Mouse (Mus musculus) midbrain, embryonic 16.5 days (tissue): Measurements from ENCODE around the gene Gnb4. TPM values are rescaled to one million over a fixed set of nuclear protein-coding genes. Genes with fewer than 3 reads are reported as not detected.

Experiments
- ATAC-seq: fragments of 200-750 bp; cut with Nextera tagmentation; 2 replicates; pipeline ENCODE4 v1.8.0; 2017; ENCODE audit warnings: moderate TSS enrichment
- H3K27ac ChIP-seq: fragments of 300-500 bp; sonication (generic); 2 replicates; pipeline ENCODE4 v1.5.1; 2014; ENCODE audit warnings: mild to moderate bottlenecking, low read length, mixed read lengths
- H3K27me3 ChIP-seq: fragments of 300-500 bp; sonication (generic); 2 replicates; pipeline ENCODE4 v1.6.1; 2014; ENCODE audit warnings: low read depth, low read length, mixed read lengths; ENCODE audit not compliant: control insufficient read depth, insufficient read depth
- H3K36me3 ChIP-seq: fragments of 300-500 bp; sonication (generic); 2 replicates; pipeline ENCODE4 v1.6.1; 2014; ENCODE audit warnings: mild to moderate bottlenecking, low read length, moderate library complexity, mixed read lengths; ENCODE audit not compliant: control insufficient read depth, insufficient read depth
- H3K4me1 ChIP-seq: fragments of 300-500 bp; sonication (generic); 2 replicates; pipeline ENCODE4 v1.6.1; 2014; ENCODE audit warnings: mild to moderate bottlenecking, low read length, mixed read lengths; ENCODE audit not compliant: control insufficient read depth, insufficient read depth
- H3K4me2 ChIP-seq: fragments of 300-500 bp; sonication (generic); 2 replicates; pipeline ENCODE4 v1.6.1; 2014; ENCODE audit warnings: mild to moderate bottlenecking, low read length, mixed read lengths
- H3K4me3 ChIP-seq: fragments of 300-500 bp; sonication (generic); 2 replicates; pipeline ENCODE4 v1.5.1; 2014; ENCODE audit warnings: low read depth, mild to moderate bottlenecking, low read length, moderate library complexity, mixed read lengths
- H3K9ac ChIP-seq: fragments of 300-500 bp; sonication (generic); 2 replicates; pipeline ENCODE4 v1.6.1; 2014; ENCODE audit warnings: low read depth, low read length, mixed read lengths
- H3K9me3 ChIP-seq: fragments of 300-500 bp; sonication (generic); replicated peaks from 2 replicates; pipeline ENCODE4 v1.6.1; 2014; ENCODE audit warnings: mild to moderate bottlenecking, low read length, mixed read lengths; ENCODE audit not compliant: control insufficient read depth, poor library complexity, severe bottlenecking
- WGBS: fragments of 180-500 bp; shearing (Covaris S2); extraction: QIAGEN DNeasy Blood & Tissue Kit; methylation state at CpG from one replicate; pipeline ENCODE4 v1.1.7; 2014; 5-methylcytosine and 5-hydroxymethylcytosine counted together
- polyA plus RNA-seq: library from polyadenylated mRNA; unstranded; fragments of >200 nt; fragmentation: Nextera tagmentation; extraction: Ambion mirVana; gene quantifications from 2 replicates; pipeline ENCODE4 v1.2.1, GENCODE M21; 2015

Gene Gnb4
- polyA plus RNA-seq, 1 experiment from 2014 or later: 105 TPM

- no peak for ATAC-seq
These were observed 5.3 kb upstream of the Gnb4 start for GRCm38 (mm10) chr3:32621658-32622057.

GRCm38 (mm10) chr3:32617053-32617642 is 763 bp upstream of the Gnb4 start:
- peak overlapping the region; percentile 49 for H3K4me2 ChIP-seq
- H3K4me3 ChIP-seq: peak overlapping the region; percentile 70
- no peaks in the 10 kb centered on the region for H3K9me3 ChIP-seq
- peak overlapping the region; percentile 78 for H3K27ac ChIP-seq
- ATAC-seq: peak; percentile 41
- H3K9ac ChIP-seq: peak overlapping the region; percentile 76
- H3K27me3 ChIP-seq: no peaks in the 10 kb centered on the region
- 17% methylated on average over 16 of the region's 16 CpGs for WGBS
- H3K36me3 ChIP-seq: no peaks in the 10 kb centered on the region
- peaks cover 6% of the 10 kb centered on the region; the same call in 1 of the 2 replicates for H3K4me1 ChIP-seq

More at GRCm38 (mm10) chr3:32621658-32622057, 5.3 kb upstream of the Gnb4 start:
- Histone ChIP-seq H3K4me1 (peaks cover 4% of the 10 kb centered on the region; the same call in 1 of the 2 replicates), H3K4me3 (no peak overlapping the region), H3K4me2 (no peak overlapping the region), H3K36me3 (no peaks in the 10 kb centered on the region), H3K9me3 (no peaks in the 10 kb centered on the region), H3K27me3 (no peaks in the 10 kb centered on the region), H3K27ac (no peak overlapping the region), H3K9ac (no peak overlapping the region)
- 97% methylated on average over 1 of the region's 1 CpGs for WGBS

GRCm38 (mm10) chr3:32616006-32616330 is 417 bp downstream of the Gnb4 start:
- Histone ChIP-seq H3K4me3 (peak overlapping the region; percentile 70), H3K9ac (peak overlapping the region; percentile 76), H3K27me3 (no peaks in the 10 kb centered on the region), H3K9me3 (no peaks in the 10 kb centered on the region), H3K27ac (peak overlapping the region; percentile 78; the same call in 1 of the 2 replicates), H3K4me2 (peak overlapping the region; percentile 49), H3K36me3 (no peaks in the 10 kb centered on the region), H3K4me1 (peaks cover 6% of the 10 kb centered on the region; the same call in 1 of the 2 replicates)
- no peak for ATAC-seq
- 6% methylated on average over 14 of the region's 14 CpGs for WGBS

GRCm38 (mm10) chr3:32615376-32615775 is 1.0 kb downstream of the Gnb4 start:
- peaks cover 6% of the 10 kb centered on the region; the same call in 1 of the 2 replicates for H3K4me1 ChIP-seq
- 76% methylated on average over 5 of the region's 5 CpGs for WGBS
- H3K4me3 ChIP-seq: peak overlapping the region; percentile 70
- H3K27ac ChIP-seq: no peak overlapping the region
- H3K36me3 ChIP-seq: no peaks in the 10 kb centered on the region
- no peaks in the 10 kb centered on the region for H3K27me3 ChIP-seq
- no peak for ATAC-seq
- H3K4me2 ChIP-seq: peak overlapping the region; percentile 49
- no peaks in the 10 kb centered on the region for H3K9me3 ChIP-seq
- 0 out of 2 replicates have a peak overlapping the region, but pooled peaks have one; percentile 76 for H3K9ac ChIP-seq

GRCm38 (mm10) chr3:32614786-32615185 is 1.6 kb downstream of the Gnb4 start:
- Histone ChIP-seq H3K27ac (no peak overlapping the region), H3K4me1 (peaks cover 6% of the 10 kb centered on the region; the same call in 1 of the 2 replicates), H3K9ac (no peak overlapping the region), H3K27me3 (no peaks in the 10 kb centered on the region), H3K4me3 (no peak overlapping the region), H3K36me3 (no peaks in the 10 kb centered on the region), H3K9me3 (no peaks in the 10 kb centered on the region), H3K4me2 (no peak overlapping the region; the same call in 1 of the 2 replicates)
- 85% methylated on average over 2 of the region's 2 CpGs for WGBS
- no peak for ATAC-seq

GRCm38 (mm10) chr3:32611606-32612170 is 4.7 kb downstream of the Gnb4 start:
- no peaks in the 10 kb centered on the region for H3K9me3 ChIP-seq
- H3K36me3 ChIP-seq: no peaks in the 10 kb centered on the region
- no peak for ATAC-seq
- H3K4me2 ChIP-seq: no peak overlapping the region
- no peak overlapping the region for H3K4me3 ChIP-seq
- H3K27me3 ChIP-seq: no peaks in the 10 kb centered on the region
- H3K9ac ChIP-seq: no peak overlapping the region
- H3K4me1 ChIP-seq: peaks cover 2% of the 10 kb centered on the region; the same call in 1 of the 2 replicates
- no peak overlapping the region for H3K27ac ChIP-seq
- 82% methylated on average over 11 of the region's 11 CpGs for WGBS

GRCm38 (mm10) chr3:32610560-32610959 is 5.8 kb downstream of the Gnb4 start:
- H3K4me2 ChIP-seq: no peak overlapping the region
- no peaks in the 10 kb centered on the region for H3K27me3 ChIP-seq
- no peak overlapping the region for H3K4me3 ChIP-seq
- peak; percentile 73; the same call in 1 of the 2 replicates for ATAC-seq
- WGBS: 26% methylated on average over 7 of the region's 7 CpGs
- H3K9me3 ChIP-seq: no peaks in the 10 kb centered on the region
- H3K9ac ChIP-seq: no peak overlapping the region
- H3K36me3 ChIP-seq: no peaks in the 10 kb centered on the region
- H3K27ac ChIP-seq: no peak overlapping the region
- H3K4me1 ChIP-seq: peaks cover 1% of the 10 kb centered on the region; the same call in 1 of the 2 replicates

GRCm38 (mm10) chr3:32609233-32609632 is 7.2 kb downstream of the Gnb4 start:
- WGBS: 98% methylated on average over 4 of the region's 4 CpGs

GRCm38 (mm10) chr3:32601055-32601454 is 15.3 kb downstream of the Gnb4 start:
- no peak for ATAC-seq
- WGBS: 95% methylated on average over 10 of the region's 10 CpGs
- no peak overlapping the region for H3K4me2 ChIP-seq
- H3K27me3 ChIP-seq: no peaks in the 10 kb centered on the region
- no peak overlapping the region for H3K27ac ChIP-seq
- no peak overlapping the region for H3K9ac ChIP-seq
- no peak overlapping the region for H3K4me3 ChIP-seq
- no peaks in the 10 kb centered on the region for H3K4me1 ChIP-seq
- H3K36me3 ChIP-seq: no peaks in the 10 kb centered on the region
- no peaks in the 10 kb centered on the region for H3K9me3 ChIP-seq

More at GRCm38 (mm10) chr3:32609233-32609632, 7.2 kb downstream of the Gnb4 start:
- H3K36me3 ChIP-seq: no peaks in the 10 kb centered on the region
- H3K4me2 ChIP-seq: no peak overlapping the region
- no peaks in the 10 kb centered on the region; the same call in 1 of the 2 replicates for H3K4me1 ChIP-seq
- H3K9ac ChIP-seq: no peak overlapping the region
- no peaks in the 10 kb centered on the region for H3K27me3 ChIP-seq
- H3K4me3 ChIP-seq: no peak overlapping the region
- ATAC-seq: no peak
- no peak overlapping the region for H3K27ac ChIP-seq
- no peaks in the 10 kb centered on the region for H3K9me3 ChIP-seq
